Mouse (Mus musculus): ENCODE data around the gene Ptprn2. TPM values are rescaled to one million over a fixed set of nuclear protein-coding genes. Genes with fewer than 3 reads are reported as not detected.

Gene Ptprn2
- polyA plus RNA-seq, 1 experiment: 0.40 TPM

DNA sequence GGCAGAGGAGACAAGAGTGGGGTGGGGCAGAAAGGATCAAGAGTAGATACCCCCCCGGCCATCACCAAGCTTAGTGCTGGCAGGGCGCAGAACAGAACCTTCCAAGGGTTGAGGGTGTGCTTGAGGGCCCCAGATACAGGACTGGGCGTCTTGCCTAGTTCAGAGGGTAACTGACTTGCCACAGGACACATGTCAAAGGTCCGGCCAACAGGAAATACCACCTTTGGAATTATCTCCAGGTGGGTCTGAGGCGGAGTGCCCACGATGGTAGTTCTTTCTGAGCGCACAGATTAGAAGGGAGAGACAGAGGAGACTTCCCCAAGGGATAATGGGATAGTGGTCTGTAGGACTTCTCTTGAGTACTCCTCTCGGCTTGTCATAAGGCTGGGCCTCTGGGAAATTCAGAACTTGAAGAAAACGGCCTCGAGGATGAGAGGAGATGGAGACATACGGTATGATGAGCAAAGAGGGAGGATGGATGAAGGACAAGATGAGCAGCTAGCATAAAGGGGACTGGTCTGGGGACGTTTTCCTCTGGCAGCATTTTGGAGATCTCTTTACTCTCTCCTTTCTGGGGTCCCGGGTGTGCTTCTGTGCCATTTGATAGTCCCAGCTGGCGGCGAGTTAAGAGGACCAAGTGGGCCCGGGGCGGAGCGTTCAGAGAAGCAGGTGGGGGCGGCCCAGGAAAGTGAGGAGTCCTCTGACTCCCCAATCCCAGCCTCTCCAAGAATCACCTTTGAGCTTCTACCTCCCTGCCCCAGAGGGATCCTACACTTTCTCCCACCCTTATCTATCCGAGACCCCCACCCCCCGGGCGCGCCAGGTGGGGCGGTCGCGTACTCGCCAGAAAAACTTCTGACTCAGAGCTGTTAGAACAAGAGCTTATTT, 669.1 kb downstream of the Ptprn2 start:
- TF ChIP-seq POLR2A (IDR thresholded peaks at IDR 0.05; ENCODE audit: control insufficient read depth, low read depth, low read length) (no peak), CTCF (IDR thresholded peaks at IDR 0.05; ENCODE audit: control insufficient read depth, insufficient read depth, insufficient replicate concordance, low read depth, low read length) (no peak)
- Histone ChIP-seq H3K4me3 (ENCODE audit: control insufficient read depth, low read depth, low read length) (peak overlapping the region; percentile 20), H3K36me3 (ENCODE audit: control insufficient read depth, insufficient read depth, low read length) (no peaks in the 10 kb centered on the region), H3K27me3 (ENCODE audit: control insufficient read depth, insufficient read depth, low read length) (no peaks in the 10 kb centered on the region), H3K27ac (ENCODE audit: control insufficient read depth, insufficient read depth, low read depth, low read length) (no peak overlapping the region), H3K4me1 (ENCODE audit: control insufficient read depth, insufficient read depth, low read length) (peaks cover 11% of the 10 kb centered on the region)

- Histone ChIP-seq H3K4me3 (ENCODE audit: control insufficient read depth, low read depth, low read length) (no peak overlapping the region), H3K27ac (ENCODE audit: control insufficient read depth, insufficient read depth, low read depth, low read length) (no peak overlapping the region)
Measured at GRCm38 (mm10) chr12:117155307-117156220, 670.0 kb downstream of the Ptprn2 start.

DNA sequence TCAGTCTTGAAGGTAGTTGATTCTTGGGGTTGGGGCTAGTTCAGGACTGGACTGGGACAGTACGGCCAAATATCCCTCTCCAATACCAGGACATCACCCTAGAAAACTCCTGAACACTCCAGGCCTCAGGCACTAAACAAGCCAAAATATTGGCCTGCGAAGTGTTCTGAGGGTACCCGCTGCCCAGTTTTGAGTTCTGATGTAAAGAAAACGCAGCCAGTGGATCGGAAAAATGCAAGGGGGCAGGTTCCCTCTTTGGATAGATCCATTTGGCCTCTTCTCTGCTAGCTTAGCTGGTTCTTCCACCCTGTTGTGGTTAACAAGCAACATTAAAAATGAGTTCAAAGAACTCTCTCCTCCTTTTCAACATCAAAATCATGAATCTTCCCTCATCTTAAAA, 670.7 kb downstream of the Ptprn2 start:
- no peak overlapping the region for H3K27ac ChIP-seq (ENCODE audit: control insufficient read depth, insufficient read depth, low read depth, low read length)
- H3K4me3 ChIP-seq (ENCODE audit: control insufficient read depth, low read depth, low read length): no peak overlapping the region
- H3K27me3 ChIP-seq (ENCODE audit: control insufficient read depth, insufficient read depth, low read length): no peaks in the 10 kb centered on the region
- H3K4me1 ChIP-seq (ENCODE audit: control insufficient read depth, insufficient read depth, low read length): peaks cover 11% of the 10 kb centered on the region
- no peaks in the 10 kb centered on the region for H3K36me3 ChIP-seq (ENCODE audit: control insufficient read depth, insufficient read depth, low read length)
- TF ChIP-seq POLR2A (IDR thresholded peaks at IDR 0.05; ENCODE audit: control insufficient read depth, low read depth, low read length) (no peak), CTCF (IDR thresholded peaks at IDR 0.05; ENCODE audit: control insufficient read depth, insufficient read depth, insufficient replicate concordance, low read depth, low read length) (no peak)

More at GRCm38 (mm10) chr12:117155307-117156220, 670.0 kb downstream of the Ptprn2 start:
- TF ChIP-seq CTCF (IDR thresholded peaks at IDR 0.05; ENCODE audit: control insufficient read depth, insufficient read depth, insufficient replicate concordance, low read depth, low read length) (no peak), POLR2A (IDR thresholded peaks at IDR 0.05; ENCODE audit: control insufficient read depth, low read depth, low read length) (no peak)
- Histone ChIP-seq H3K27me3 (ENCODE audit: control insufficient read depth, insufficient read depth, low read length) (no peaks in the 10 kb centered on the region), H3K36me3 (ENCODE audit: control insufficient read depth, insufficient read depth, low read length) (no peaks in the 10 kb centered on the region), H3K4me1 (ENCODE audit: control insufficient read depth, insufficient read depth, low read length) (peaks cover 11% of the 10 kb centered on the region)

DNA sequence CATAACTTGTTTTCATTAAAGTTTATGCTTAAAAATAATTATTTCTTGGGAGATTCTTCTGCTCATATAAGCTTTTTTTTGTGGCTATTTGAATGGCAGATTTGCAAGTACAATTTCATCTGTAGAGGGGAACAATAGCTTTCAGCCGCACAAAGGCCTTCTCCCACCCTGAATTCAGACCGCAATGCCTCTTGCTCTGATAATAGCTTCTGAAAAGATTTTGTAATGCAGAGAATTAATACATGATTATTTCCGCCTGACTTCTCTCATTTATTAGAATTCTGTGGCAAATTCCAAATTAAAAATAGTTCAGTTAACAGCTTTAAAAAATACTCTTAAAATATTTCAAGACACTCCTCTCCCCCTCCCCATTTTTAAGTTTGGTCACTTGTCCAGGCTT, 671.3 kb downstream of the Ptprn2 start:
- no peak for TF ChIP-seq CTCF (IDR thresholded peaks at IDR 0.05; ENCODE audit: control insufficient read depth, insufficient read depth, insufficient replicate concordance, low read depth, low read length)
- TF ChIP-seq POLR2A (IDR thresholded peaks at IDR 0.05; ENCODE audit: control insufficient read depth, low read depth, low read length): no peak
- H3K36me3 ChIP-seq (ENCODE audit: control insufficient read depth, insufficient read depth, low read length): no peaks in the 10 kb centered on the region
- H3K4me3 ChIP-seq (ENCODE audit: control insufficient read depth, low read depth, low read length): no peak overlapping the region
- H3K27me3 ChIP-seq (ENCODE audit: control insufficient read depth, insufficient read depth, low read length): no peaks in the 10 kb centered on the region
- H3K4me1 ChIP-seq (ENCODE audit: control insufficient read depth, insufficient read depth, low read length): peaks cover 11% of the 10 kb centered on the region
- H3K27ac ChIP-seq (ENCODE audit: control insufficient read depth, insufficient read depth, low read depth, low read length): no peak overlapping the region

DNA sequence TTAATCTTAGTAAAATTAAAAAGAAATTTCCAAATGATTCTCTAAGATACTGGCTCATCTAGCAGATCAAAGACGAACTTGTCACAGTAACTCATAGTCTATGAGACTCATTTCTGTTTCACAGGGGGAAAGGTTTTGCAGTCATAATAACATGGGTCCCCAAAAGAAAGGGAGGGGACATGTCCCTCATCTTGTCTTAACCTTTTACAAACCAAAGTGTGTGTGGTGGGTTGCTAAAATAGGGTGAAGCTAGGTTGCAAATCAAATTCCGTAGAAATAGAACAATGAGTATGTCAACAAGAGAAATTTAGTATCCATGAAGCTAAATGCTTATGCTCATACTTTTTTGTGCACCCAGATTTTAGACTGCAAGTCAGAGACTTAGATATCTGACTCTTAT, 671.7 kb downstream of the Ptprn2 start:
- H3K4me1 ChIP-seq (ENCODE audit: control insufficient read depth, insufficient read depth, low read length): peaks cover 11% of the 10 kb centered on the region
- no peak overlapping the region for H3K27ac ChIP-seq (ENCODE audit: control insufficient read depth, insufficient read depth, low read depth, low read length)
- H3K27me3 ChIP-seq (ENCODE audit: control insufficient read depth, insufficient read depth, low read length): no peaks in the 10 kb centered on the region
- H3K4me3 ChIP-seq (ENCODE audit: control insufficient read depth, low read depth, low read length): no peak overlapping the region
- H3K36me3 ChIP-seq (ENCODE audit: control insufficient read depth, insufficient read depth, low read length): no peaks in the 10 kb centered on the region
- no peak for TF ChIP-seq POLR2A (IDR thresholded peaks at IDR 0.05; ENCODE audit: control insufficient read depth, low read depth, low read length)

GRCm38 (mm10) chr12:117157660-117158386, 672.3 kb downstream of the Ptprn2 start:
- peaks cover 8% of the 10 kb centered on the region for H3K4me1 ChIP-seq (ENCODE audit: control insufficient read depth, insufficient read depth, low read length)
- TF ChIP-seq CTCF (IDR thresholded peaks at IDR 0.05; ENCODE audit: control insufficient read depth, insufficient read depth, insufficient replicate concordance, low read depth, low read length) (no peak), POLR2A (IDR thresholded peaks at IDR 0.05; ENCODE audit: control insufficient read depth, low read depth, low read length) (no peak)
- no peak overlapping the region for H3K4me3 ChIP-seq (ENCODE audit: control insufficient read depth, low read depth, low read length)
- no peak overlapping the region for H3K27ac ChIP-seq (ENCODE audit: control insufficient read depth, insufficient read depth, low read depth, low read length)
- H3K36me3 ChIP-seq (ENCODE audit: control insufficient read depth, insufficient read depth, low read length): no peaks in the 10 kb centered on the region
- H3K27me3 ChIP-seq (ENCODE audit: control insufficient read depth, insufficient read depth, low read length): no peaks in the 10 kb centered on the region
